Mouse (Mus musculus) liver, adult 2 months (tissue): ENCODE measurements at regions not wholly inside any gene's neighbourhood (a gene's known extent, or its start where the extent isn't known, plus 50 kb on each side); places are given as distances from the start of the nearest gene placed in this dataset.

ENCODE experiments used
- CTCF ChIP-seq: fragments of 200-500 bp; IDR thresholded peaks from 2 replicates; pipeline ENCODE4 v1.5.1; 2011; ENCODE audit warnings: low read depth, low read length, control low read depth
- POLR2A ChIP-seq: fragments of 200-500 bp; IDR thresholded peaks from 2 replicates; pipeline ENCODE4 v1.6.1; 2011; ENCODE audit warnings: low read length, control low read depth; ENCODE audit not compliant: insufficient read depth; ENCODE audit errors: extremely low read depth

GRCm38 (mm10) chr11:110672941-110673340, 274.0 kb downstream of the Map2k6 start:
- TF ChIP-seq POLR2A (no peak), CTCF (no peak)
